Mouse (Mus musculus) inflammation-experienced regulatory T-cells (primary cell): ENCODE data around the gene Abcd4. TPM values are rescaled to one million over a fixed set of nuclear protein-coding genes. Genes with fewer than 3 reads are reported as not detected.

Source experiments
- polyA plus RNA-seq, 2 experiments: library from polyadenylated mRNA; unstranded; fragments of 100-300 nt; shearing (Covaris generic); gene quantifications; one replicate each; pipeline ENCODE4 v1.2.1; 2017

The Abcd4 gene
- polyA plus RNA-seq, result 10 to 100 TPM; 23.3 to 24.6 TPM

DNA sequence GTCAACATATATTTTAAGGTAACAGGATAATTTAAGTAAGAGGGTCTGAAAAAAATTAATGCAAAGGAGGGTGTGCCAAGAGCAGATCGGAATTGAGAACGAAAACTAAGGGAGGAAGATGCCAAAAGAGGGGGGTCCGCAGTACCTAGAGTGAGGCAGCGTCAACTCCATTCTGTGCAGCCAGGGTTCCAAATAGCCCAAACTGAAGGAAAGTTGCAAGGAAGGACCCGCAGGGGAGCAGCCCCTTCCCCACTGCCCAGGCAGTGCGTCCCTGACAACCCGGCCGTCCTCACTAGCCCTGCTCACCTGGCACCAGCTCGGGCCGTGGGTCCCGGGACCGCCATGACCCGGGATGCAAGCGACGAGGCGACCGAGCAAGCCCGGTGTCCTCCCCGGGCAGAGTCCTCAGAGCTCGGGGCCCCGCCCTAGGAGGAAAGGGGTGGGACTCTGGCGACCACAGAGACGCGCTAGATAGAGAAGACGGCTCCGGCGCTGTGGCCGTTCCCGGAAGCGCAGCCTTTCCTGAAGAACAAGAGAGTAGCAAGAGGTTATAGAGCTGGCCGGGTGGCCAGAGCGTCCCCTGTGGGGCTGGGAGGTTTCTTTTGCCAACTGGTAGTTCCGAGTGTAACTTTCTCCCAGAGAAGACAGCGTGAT lies at the start of gene Abcd4:
TSS of gene Abcd4 (minus strand) at position 437 of the 654 bp plus-strand sequence.

GRCm38 (mm10) chr12:84640654-84641053 lies 23.4 kb upstream of the Abcd4 start, which contains the start of gene Vrtn:
Gene Vrtn, plus strand, starts transcription at chr12:84641019.

GRCm38 (mm10) chr12:84569336-84569970 lies 47.8 kb downstream of the Abcd4 start, which contains the start of gene Vsx2:
Gene Vsx2, plus strand, starts transcription at chr12:84569762.

Other genes starting within 250 kb of the Abcd4 start
- gene Entpd5, start 208.4 kb downstream of the Abcd4 start, polyA plus RNA-seq, result 10 to 100 TPM; 36.4 to 85.2 TPM
- gene Bbof1, start 208.3 kb downstream of the Abcd4 start, polyA plus RNA-seq, result 1 to 10 TPM; 1.0 to 1.3 TPM
- 10 to 100 TPM; 30.8 to 34.0 TPM for gene Rnf113a2, start 200.2 kb downstream of the Abcd4 start, polyA plus RNA-seq
- 10 to 100 TPM; 16.4 to 20.2 TPM for gene Aldh6a1, start 166.4 kb downstream of the Abcd4 start, polyA plus RNA-seq
- gene Lin52, start 166.0 kb downstream of the Abcd4 start, polyA plus RNA-seq, result 10 to 100 TPM; 17.9 to 32.0 TPM
- gene Vsx2, start 47.7 kb downstream of the Abcd4 start, polyA plus RNA-seq, result under 1 TPM in 1 of 2 experiments, not detected in 1; 0.17 TPM
- gene Vrtn, start 23.6 kb upstream of the Abcd4 start, polyA plus RNA-seq, result under 1 TPM; 0.13 to 0.15 TPM
- gene Syndig1l, start 81.4 kb upstream of the Abcd4 start, polyA plus RNA-seq, result under 1 TPM in 1 of 2 experiments, not detected in 1; 0.81 TPM
- 100 to 1,000 TPM in 1 of 2 experiments, 10 to 100 TPM in 1; 91.1 to 104 TPM for gene Npc2, start 155.7 kb upstream of the Abcd4 start, polyA plus RNA-seq
- 100 to 1,000 TPM in 1 of 2 experiments, 10 to 100 TPM in 1; 97.4 to 126 TPM for gene Isca2, start 155.8 kb upstream of the Abcd4 start, polyA plus RNA-seq